Mouse (Mus musculus) kidney, postnatal 0 days (tissue): Measurements from ENCODE around the gene Krt25. TPM values are rescaled to one million over a fixed set of nuclear protein-coding genes. Genes with fewer than 3 reads are reported as not detected.
A peak's percentile ranks its signal among the peaks of the same experiment; 100 is the strongest.

Experiments
- ATAC-seq: fragments of 200-750 bp; cut with Nextera tagmentation; replicated peaks from 2 replicates; pipeline ENCODE4 v1.8.0; 2017; ENCODE audit warnings: low read depth, moderate number of reproducible peaks, moderate TSS enrichment, moderate library complexity; ENCODE audit not compliant: low FRiP score
- DNase-seq: peaks from one replicate; pipeline ENCODE4 v3.0.0-alpha.2; 2016; ENCODE audit warnings: low spot score
- H3K27ac ChIP-seq: fragments of 300-500 bp; sonication (generic); 2 replicates; pipeline ENCODE4 v1.5.1; 2014; ENCODE audit warnings: mild to moderate bottlenecking
- H3K27me3 ChIP-seq: fragments of 300-500 bp; sonication (generic); 2 replicates; pipeline ENCODE4 v1.6.1; 2014; ENCODE audit warnings: low read length, mixed read lengths; ENCODE audit not compliant: insufficient read depth
- H3K36me3 ChIP-seq: fragments of 300-500 bp; sonication (generic); 2 replicates; pipeline ENCODE4 v1.6.1; 2014; ENCODE audit warnings: low read length, mixed read lengths; ENCODE audit not compliant: insufficient read depth
- H3K4me1 ChIP-seq: fragments of 300-500 bp; sonication (generic); replicated peaks from 2 replicates; pipeline ENCODE4 v1.6.1; 2014; ENCODE audit warnings: antibody characterized with exemption, low read length, mixed read lengths; ENCODE audit not compliant: insufficient read depth
- H3K4me2 ChIP-seq: fragments of 300-500 bp; sonication (generic); 2 replicates; pipeline ENCODE4 v1.6.1; 2014; ENCODE audit warnings: mild to moderate bottlenecking, low read length, moderate library complexity, mixed read lengths
- H3K4me3 ChIP-seq: fragments of 300-500 bp; sonication (generic); replicated peaks from 2 replicates; pipeline ENCODE4 v1.5.1; 2014; ENCODE audit warnings: low read depth, low read length
- H3K9ac ChIP-seq: fragments of 300-500 bp; sonication (generic); 2 replicates; pipeline ENCODE4 v1.6.1; 2014; ENCODE audit warnings: low read depth, low read length
- H3K9me3 ChIP-seq: fragments of 300-500 bp; sonication (generic); replicated peaks from 2 replicates; pipeline ENCODE4 v1.6.1; 2016; ENCODE audit warnings: low read length, inconsistent platforms, mixed read lengths
- CTCF ChIP-seq: IDR thresholded peaks from 2 replicates; pipeline ENCODE4 v1.5.1; 2016; ENCODE audit warnings: antibody characterized with exemption, low read depth, mild to moderate bottlenecking, moderate library complexity
- WGBS: fragments of 180-500 bp; shearing (Covaris S2); extraction: QIAGEN DNeasy Blood & Tissue Kit; methylation state at CpG from one replicate; pipeline ENCODE4 v1.1.7; 2014; 5-methylcytosine and 5-hydroxymethylcytosine counted together
- polyA plus RNA-seq: library from polyadenylated mRNA; unstranded; fragments of >200 nt; fragmentation: Nextera tagmentation; extraction: Ambion mirVana; gene quantifications from 2 replicates; pipeline ENCODE4 v1.2.1, GENCODE M21; 2015

Gene Krt25
- polyA plus RNA-seq, 1 experiment from 2014 or later: 0.08 TPM

GRCm38 (mm10) chr11:99265796-99266195, 57.0 kb downstream of the Krt25 start:
- H3K36me3 ChIP-seq: no peaks in the 10 kb centered on the region
- H3K27me3 ChIP-seq: no peaks in the 10 kb centered on the region
- H3K27ac ChIP-seq: 0 out of 2 replicates have a peak overlapping the region, but pooled peaks have one; percentile 1
- H3K4me2 ChIP-seq: no peak overlapping the region
- TF ChIP-seq CTCF: no peak
- no peaks in the 10 kb centered on the region for H3K4me1 ChIP-seq
- ATAC-seq (no peak), DNase-seq (peak; percentile 44)
- no peaks in the 10 kb centered on the region for H3K9me3 ChIP-seq
- 42% methylated on average over 9 of the region's 9 CpGs for WGBS
- no peak overlapping the region for H3K9ac ChIP-seq
- no peak overlapping the region for H3K4me3 ChIP-seq

Other genes starting within 250 kb of the Krt25 start
- 0.13 and 0.16 TPM in 2 replicates for gene Tns4, start 233.6 kb downstream of the Krt25 start, polyA plus RNA-seq
- 0.08 and 0.19 TPM in 2 replicates for gene Ccr7, start 167.9 kb downstream of the Krt25 start, polyA plus RNA-seq
- gene Smarce1, start 91.9 kb downstream of the Krt25 start, polyA plus RNA-seq: 154 and 196 TPM in 2 replicates
- 0.29 and 0.33 TPM in 2 replicates for gene Krt222, start 78.9 kb downstream of the Krt25 start, polyA plus RNA-seq
- gene Krt24, start 37.7 kb downstream of the Krt25 start, polyA plus RNA-seq: not detected in 2 replicates
- not detected in 2 replicates for gene Krt26, start 15.0 kb upstream of the Krt25 start, polyA plus RNA-seq
- not detected in 2 replicates for gene Krt27, start 28.2 kb upstream of the Krt25 start, polyA plus RNA-seq
- gene Krt28, start 52.0 kb upstream of the Krt25 start, polyA plus RNA-seq: 0.32 TPM in 1 of 2 replicates, not detected in the other
- 35.5 and 42.6 TPM in 2 replicates for gene Krt10, start 66.4 kb upstream of the Krt25 start, polyA plus RNA-seq
- gene Krt12, start 99.3 kb upstream of the Krt25 start, polyA plus RNA-seq: not detected in 2 replicates
- gene Krt20, start 115.2 kb upstream of the Krt25 start, polyA plus RNA-seq: 3.6 and 5.0 TPM in 2 replicates
- gene Krt23, start 170.2 kb upstream of the Krt25 start, polyA plus RNA-seq: 30.6 and 31.8 TPM in 2 replicates
- gene Krt39, start 198.4 kb upstream of the Krt25 start, polyA plus RNA-seq: 0.45 and 0.46 TPM in 2 replicates
- not detected in 2 replicates for gene Krt40, start 220.2 kb upstream of the Krt25 start, polyA plus RNA-seq
- not detected in 2 replicates for gene Krtap3-3, start 227.9 kb upstream of the Krt25 start, polyA plus RNA-seq
- gene Krtap3-2, start 233.9 kb upstream of the Krt25 start, polyA plus RNA-seq: not detected in 2 replicates
- gene Gm11939, start 236.5 kb upstream of the Krt25 start, polyA plus RNA-seq: not detected in 2 replicates
- not detected in 2 replicates for gene Krtap3-1, start 243.7 kb upstream of the Krt25 start, polyA plus RNA-seq